Mouse (Mus musculus) embryonic fibroblast, embryonic 13.5 days (primary cell): ENCODE measurements around the gene Tnni1.
A peak's percentile ranks its signal among the peaks of the same experiment; 100 is the strongest.

Experiments
- CTCF ChIP-seq: IDR thresholded peaks from 2 replicates; pipeline ENCODE4 v1.5.1; 2011; ENCODE audit warnings: mild to moderate bottlenecking, control low read depth, low read length, moderate library complexity, borderline replicate concordance; ENCODE audit not compliant: insufficient read depth
- POLR2A ChIP-seq: IDR thresholded peaks from 2 replicates; pipeline ENCODE4 v1.6.1; 2011; ENCODE audit warnings: low read depth, mild to moderate bottlenecking, control low read depth, low read length, moderate library complexity

DNA sequence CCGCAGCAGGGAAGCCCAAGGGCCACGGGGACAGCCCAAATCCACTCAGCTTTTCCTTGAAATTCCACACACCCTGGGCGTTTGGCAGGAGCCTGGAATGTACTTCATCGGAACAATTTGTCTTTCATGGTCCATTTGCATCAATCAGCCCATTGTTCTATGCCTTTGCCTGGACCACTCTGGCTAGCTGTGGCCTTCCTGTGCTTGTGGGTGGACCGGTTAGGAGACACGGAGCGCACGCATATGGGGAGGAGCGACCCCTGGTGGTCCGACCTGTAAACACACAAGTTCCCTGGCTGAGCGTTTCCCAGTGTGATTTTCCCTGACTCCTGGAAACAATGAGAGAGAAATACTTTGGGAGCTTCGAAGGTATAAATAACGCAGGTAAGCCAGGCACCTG is 2.0 kb downstream of the Tnni1 start:
- no peak for TF ChIP-seq POLR2A
- peak; percentile 99 for TF ChIP-seq CTCF
